Mouse (Mus musculus) embryo, embryonic 11.5 days (tissue): ENCODE data around the gene Trpv4.

Source experiments
- DNase-seq: peaks from one replicate; pipeline ENCODE4 v3.0.0-alpha.2; 2012; ENCODE audit warnings: low read depth, low spot score

Trpv4 gene

DNA sequence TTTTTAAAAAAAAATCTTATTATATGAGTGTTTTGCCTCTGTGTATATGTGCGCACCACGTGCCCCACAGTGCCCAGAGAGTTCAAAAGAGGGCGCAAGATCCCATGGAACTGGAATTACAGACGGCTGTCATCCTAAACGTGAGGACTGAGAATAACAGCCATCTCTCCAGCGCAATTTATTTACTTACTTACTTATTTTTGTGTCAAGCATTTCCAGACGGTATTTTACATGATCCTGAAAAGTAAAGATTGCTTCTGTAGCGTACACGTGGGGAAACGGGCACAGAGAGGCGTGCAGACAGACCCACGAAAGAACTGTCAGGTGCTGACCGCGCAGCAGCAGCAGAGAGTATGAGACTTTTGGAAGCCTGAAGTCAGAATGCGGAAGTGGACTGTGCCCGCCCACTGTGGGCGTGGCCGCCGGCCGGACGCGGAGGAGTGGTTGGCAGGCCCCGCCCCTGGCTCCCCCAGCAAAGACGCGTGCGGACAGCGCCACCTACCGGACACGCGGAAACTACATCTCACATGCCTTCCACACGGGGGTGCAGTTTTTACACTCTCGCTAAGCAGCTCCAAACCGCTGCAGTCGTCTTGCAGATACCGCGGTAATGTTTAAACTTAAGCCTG is 9.1 kb upstream of the Trpv4 start:
- peak; percentile 97 for DNase-seq

DNA sequence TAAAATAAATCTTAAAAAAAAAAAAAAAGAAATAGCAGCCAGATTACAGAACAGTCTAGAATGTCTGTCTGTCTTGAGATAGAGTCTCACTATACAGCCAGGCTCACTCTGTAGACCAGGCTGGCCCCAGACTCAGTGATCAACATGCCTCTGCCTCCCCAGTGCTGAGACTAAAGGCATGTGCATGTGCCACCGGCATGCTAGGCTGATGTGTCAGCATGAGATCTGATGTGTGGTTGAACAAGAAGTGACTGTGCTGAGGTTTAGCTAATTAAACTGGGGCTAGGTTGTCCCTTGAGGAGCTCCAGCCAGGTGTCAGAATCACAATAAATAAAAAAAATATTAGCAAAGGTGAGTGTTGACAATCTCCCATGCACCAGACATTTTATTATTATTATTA is 8.4 kb upstream of the Trpv4 start:
- no peak for DNase-seq

DNA sequence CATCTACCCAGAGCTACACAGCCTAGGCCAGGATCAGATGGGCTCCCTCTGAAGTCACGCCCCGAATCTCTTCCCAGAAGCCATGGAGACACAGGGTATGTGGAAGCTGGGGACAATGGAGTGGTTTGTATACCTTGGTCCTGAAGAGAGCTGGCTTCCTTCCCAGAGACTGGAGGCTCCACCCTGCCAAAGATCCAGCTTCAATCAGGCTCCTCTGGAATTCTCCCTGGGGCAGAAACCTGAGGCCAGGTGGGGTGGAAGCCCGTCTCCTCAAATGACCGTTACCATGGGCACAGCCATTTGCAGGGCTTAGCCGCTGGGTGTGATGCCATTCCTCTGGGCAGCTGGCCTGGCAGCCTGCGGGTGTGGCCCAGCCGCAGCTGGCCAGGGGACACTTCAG is 6.5 kb upstream of the Trpv4 start:
- DNase-seq, result no peak

DNA sequence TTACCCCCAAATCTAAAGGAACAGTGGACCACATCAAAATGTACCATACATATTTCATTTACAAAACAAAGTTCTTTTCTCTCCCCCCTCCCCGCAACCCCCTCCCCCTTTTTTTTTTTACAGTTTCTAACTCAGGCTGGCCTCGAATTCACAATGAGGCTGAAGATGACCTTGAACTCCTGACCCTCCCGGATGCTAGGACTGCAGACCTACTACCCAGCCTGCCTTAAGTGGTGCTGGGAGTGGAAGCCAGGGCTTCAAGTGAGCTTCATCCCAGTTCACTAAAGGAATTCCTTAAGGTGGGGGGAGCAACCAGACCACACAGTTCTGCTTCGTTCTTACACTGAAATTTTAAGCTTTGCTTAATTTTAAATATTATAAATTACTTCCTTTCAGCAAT is 5.9 kb upstream of the Trpv4 start:
- DNase-seq, result no peak

DNA sequence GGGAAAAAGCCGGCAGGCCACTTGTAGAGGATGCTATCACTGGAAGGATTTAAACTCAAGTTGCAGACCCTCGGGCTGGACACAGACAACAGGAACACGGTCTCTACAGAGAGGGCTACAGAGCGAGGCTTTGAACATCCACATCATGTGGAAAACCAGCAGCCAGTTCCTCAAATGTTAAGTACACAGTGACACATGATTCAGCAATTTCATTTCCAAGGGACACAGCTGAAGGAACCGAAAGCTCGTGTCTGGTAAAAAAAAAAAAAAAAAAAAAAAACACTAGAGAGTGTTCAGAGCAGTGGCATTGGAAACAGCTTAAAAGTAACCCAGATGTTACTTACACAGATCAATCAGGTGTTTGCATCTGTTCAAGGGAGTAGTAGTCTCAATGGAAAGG is 2.8 kb upstream of the Trpv4 start:
- no peak for DNase-seq

DNA sequence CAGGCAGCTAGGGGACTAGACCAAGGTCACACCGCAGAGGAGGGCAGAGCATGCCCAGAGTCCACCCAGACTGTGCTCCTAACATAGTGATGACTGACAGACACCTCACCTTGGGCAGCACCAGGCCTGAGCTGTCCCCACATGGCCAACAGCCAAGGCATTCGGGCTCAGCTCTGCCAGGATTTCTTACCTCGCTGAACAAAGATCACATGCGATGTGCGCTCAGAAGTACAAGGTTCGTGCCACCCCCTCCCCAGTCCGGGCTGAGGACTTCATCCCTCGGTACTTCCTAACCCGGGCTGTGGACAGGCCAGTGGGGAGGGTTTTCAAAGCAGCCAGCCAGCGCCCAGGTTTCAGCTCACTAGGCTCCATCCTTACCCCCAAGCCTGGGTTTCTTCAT is 795 bp downstream of the Trpv4 start:
- DNase-seq, result no peak

DNA sequence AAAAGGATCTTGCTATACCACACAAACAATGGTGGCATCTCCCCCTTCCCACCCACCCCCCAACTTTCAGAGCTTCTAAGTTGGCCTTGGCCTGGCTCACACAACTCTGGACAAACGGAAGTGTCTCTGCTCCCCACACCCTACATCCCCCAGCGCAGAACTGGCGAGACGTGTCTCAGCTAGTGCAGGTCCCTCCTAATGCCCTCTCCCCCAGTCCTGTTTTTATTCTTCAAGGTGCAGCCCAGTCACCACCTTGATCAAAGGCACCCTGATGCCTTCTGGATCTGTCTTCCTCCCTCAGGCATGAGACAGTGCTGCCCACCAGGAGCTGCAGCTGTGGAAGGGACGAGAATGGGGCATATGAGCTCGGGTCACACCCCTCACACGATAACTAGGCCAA is 1.9 kb downstream of the Trpv4 start:
- DNase-seq, result no peak

DNA sequence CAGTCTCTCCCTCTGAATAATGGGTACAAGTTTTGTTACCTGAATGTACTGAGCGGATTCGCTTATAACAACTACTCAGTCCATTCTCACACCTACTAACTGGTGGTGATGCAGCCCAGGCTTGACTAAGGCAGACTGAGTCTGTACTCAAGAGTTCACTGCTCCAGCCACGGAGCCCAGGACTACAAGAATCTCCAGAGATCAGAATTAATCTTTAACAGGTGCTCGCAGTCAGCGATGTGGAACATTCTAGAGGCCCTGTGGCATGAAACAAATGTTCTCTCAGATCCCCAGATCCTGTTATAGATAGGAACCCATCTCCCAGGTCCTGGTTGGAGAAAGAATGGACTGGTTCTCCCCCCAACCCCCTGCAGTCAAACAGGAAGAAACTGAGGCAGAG is 2.5 kb downstream of the Trpv4 start:
- DNase-seq, result no peak

DNA sequence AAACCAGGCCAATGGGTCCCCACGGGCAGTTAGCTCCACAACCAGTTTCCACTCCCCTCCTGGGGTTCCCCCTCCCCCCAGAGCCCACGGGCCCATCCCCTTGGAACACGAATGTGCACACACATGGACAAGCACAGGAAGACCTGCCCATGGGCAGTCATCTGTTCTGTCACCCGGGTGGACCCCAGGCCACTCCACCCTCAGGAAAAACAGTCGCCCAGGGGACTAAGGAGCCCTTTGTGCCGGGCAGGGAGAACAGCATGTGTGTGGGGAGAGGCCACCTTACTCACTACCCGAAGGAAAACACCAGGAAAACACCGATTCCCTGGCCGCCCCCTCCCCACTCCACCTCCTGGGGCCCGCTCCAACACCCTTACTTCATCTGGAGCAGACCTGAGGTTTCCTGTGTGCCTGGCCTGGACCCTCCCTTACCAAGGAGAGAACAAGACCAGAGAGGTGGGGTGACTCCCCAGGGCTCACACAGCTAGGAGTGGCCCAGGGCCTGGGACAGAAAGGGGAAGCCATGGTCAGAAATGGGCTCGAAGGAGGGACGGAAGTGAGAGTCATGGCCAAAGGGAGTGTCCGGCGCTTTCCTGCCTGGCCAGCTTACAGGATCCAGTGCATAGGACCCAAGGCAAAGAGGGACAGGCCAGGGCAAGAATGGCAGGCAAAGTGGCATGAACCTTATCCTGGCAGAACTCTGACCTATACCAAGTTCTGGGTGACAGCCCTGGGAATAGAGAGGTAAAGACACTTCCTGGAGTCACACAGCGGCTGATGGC is 4.4 kb downstream of the Trpv4 start:
- DNase-seq, result no peak

DNA sequence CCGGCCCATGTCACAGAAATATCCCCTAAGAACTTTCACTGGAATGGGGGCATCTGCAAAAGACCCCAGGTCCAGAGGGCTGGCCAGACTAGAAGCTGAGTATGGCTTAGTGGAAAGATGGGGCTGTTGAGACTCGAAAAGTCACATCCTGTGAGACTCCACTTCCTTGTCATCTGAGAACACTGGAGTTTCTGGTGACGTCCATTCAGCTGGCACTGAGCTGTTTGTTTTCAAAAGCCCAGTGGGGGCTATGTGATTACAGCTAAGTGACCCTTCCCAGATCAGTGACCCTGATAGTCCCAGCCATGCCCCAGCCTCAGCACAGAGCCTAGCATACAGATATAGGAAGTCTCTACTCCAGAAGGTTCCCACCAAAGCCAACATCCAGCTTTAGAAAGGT is 6.8 kb downstream of the Trpv4 start:
- no peak for DNase-seq

DNA sequence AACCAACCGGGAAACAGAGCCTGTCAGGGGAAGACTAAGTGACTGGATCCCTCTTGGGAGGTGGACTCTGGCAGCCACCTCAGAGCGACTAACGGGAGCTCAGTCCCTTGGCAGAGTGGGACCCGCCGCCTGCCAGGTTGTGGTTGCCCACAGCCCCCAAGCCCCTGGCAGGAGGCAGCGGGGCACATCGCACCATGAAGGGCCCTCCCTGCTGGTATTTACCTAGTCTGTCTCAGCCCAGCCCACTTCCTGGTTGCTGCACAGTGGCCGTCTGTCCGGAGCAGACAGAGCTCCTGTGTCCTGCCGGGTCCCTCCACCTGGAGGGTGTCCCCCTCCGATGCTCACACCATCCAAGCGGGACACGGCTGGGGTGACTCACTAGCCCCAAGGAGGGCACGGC is 7.2 kb downstream of the Trpv4 start:
- DNase-seq, result no peak

DNA sequence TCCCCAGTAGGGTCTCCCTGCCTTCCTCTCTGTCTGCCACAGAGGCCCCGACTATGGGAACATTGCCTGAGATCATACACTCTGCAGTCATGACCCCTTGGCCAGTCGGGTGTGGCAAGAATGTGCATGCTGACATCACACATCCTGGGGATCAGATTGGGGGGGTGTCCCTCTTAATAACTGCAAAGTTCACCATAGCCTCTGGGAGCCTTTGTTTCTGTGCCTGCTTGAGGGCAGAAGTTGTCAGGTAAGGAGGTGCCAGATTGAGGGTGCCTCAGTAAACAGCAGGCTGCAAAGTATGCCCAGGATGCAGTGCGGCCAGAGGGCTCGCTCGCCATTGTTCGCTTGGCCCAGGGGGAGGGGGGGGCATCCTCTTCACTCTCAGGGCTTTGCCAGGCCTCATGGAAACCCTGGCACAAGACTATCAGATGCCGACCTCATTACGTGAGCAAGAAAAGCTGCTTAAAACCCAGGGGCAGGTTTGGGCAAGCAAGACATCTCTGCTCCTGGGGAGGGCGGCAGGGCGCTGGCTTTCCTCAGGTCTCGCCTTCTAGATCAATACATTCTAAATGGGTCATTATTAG is 9.4 kb downstream of the Trpv4 start:
- DNase-seq, result no peak

DNA sequence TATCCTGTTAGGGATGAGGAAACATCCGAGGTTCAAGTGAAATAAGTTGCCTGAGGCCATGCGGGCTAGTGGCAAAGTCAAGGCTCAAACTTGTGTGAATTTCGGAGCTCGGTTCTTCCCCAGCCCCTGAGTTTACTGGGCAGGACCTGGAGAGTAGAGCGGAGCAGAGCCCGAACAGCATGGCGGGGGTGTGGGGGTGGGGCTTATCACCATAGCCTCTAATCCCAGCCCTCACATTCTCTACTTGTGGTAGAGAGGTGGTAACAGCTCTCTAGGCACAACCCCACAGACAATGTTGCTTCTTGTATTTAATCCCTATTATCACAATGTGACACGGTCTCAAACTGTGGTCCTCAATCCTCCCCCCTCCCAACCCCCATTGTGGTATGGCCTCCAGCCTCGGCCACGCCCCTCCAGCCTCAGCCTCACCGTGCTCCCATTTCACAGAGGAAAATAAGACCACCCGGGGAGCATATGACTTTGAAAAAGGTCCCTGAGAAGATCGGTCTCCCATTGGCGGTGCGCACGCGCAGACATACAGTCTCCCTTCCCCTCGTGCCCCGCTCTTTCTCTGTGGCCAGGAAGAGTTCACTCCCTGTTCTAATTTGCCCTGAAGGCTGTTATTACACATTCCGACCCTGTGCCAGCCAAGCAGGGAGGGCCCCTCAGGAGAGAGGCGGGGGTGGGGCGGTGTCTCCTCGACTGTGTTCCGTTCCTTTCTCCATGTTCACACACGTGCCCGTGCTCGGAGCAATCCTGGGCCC is 10.8 kb downstream of the Trpv4 start:
- DNase-seq, result no peak

DNA sequence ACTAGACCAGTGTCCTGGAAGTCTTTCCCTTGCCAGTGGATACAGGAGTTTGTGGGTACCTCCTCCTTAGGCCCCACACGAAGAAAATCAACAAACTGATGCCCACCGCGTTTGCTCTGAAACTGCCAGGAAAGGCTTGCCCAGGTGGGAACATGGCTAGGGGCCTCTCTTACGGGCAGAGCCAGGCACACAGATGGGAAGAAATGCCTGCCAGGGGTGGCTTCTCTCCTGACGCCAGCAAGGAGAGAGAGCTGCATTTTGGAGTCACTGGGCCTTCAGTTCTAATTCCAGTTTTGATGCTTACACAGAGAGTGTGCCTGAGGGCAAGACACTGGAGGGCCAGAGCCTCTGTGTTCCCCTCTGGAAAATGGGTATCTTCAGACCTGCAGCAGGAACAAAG is 12.3 kb downstream of the Trpv4 start:
- DNase-seq, result no peak

DNA sequence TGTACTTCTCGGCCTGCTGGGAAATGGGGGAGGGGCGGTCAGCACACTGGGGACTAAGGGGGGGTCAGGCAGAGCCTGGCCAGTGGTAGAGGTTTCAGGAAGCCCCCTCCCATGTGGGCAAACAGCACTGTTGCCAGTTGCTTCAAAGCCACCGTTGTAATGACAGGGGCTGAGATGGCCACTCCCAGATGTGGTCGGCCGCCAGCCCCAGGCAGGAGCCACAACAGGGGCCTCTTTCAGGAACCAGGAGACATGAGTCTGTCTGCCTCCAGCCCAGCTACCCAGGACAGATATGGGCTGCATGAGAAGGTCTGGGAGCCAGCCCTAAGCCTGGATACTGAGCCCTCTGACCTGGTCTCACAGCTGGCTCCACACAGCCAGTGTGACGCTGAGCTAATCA is 13.3 kb downstream of the Trpv4 start:
- no peak for DNase-seq

DNA sequence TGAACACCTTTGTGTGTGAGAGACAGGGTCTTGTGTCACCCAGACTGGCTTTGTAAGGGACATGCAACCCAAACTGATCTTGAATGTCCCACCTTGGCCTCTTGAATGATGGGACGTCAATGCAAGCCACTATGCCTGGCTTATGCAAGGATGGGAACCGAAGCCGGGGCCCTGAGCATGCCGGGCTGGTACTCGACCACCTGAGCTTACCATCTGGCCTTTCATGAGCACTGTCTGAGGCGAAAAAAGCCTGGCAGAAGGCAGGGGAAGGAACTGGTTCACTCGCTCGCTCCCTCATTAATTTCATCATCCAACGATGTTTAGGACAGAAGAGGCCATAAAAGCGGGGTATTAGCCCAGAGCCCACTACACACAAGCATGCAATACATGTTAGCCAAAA is 17.4 kb downstream of the Trpv4 start:
- DNase-seq, result no peak

DNA sequence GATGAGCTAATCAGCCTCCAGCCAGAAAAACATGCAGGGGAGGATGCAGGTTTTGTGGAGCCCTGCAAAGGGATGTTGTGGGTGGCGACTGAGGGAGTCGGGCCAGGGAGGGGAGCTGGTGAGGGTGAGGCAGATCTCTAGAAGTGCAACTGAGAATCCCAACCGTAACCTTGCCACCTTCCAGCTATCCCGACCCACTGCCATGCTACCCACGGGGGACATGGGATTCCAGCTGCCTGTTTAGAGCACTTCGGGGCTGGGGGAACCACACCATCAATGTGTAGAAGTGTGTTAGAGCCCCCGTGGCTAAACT is 18.6 kb downstream of the Trpv4 start:
- no peak for DNase-seq

DNA sequence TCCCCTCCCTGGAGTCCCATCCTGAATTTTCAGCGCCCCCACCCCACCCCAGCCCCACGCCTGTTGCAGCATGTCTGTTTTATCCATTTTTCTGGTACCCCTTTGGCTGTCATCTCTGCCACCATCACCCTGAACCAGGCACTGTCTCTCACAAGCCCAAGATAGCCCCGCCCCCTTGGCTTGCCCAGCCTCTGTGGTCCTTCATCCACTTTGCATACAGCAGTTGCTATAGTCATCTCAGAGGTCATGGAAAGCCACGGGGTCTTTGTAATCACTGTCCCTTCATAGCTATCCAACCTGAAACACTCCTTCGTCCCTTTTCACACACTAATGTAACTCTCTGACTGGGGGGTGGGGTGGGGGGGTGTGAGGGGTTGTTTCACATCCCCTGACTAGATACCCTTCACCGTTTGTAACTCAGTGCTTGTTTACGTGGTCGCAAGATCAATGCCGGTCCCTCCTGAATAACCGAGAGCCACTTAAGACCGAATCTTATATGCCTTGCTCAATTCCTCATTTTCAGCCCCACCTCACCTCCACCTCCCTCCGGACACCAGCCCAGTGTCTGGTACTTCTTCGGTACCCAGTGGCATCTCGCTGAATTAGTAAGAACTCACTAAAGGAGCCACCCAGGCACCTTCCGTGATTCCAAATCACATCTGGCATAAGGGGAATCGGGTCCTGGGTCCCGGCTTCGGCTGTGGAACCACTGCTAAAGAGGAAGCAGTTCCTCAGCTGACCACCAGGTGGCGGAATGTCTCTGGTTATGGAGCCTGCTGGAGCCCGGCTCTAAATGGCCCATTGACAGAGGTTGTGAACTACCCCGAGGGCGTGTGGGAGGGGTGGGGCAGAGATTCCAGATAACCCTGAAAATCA is 19.2 kb downstream of the Trpv4 start:
- peak; percentile 81 for DNase-seq

DNA sequence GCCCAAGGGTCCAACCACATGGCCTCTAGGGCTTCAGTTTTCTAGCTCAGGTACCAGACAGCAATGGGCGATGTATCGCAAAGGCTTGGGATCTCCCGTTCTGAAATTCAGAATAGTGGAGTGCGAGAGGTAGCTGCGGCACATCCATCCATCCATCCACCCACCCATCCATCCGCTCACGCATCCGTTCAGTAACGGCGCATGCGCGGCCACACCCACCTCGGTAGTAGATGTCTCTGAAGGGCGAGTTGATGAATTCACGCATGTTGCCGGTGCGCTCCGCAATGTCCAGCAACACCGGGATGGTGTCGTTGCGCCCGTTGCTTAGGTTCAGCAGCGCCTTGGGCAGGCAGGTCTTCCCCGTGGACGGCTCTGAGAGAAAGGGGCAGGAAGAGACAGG is 22.1 kb downstream of the Trpv4 start:
- no peak for DNase-seq

DNA sequence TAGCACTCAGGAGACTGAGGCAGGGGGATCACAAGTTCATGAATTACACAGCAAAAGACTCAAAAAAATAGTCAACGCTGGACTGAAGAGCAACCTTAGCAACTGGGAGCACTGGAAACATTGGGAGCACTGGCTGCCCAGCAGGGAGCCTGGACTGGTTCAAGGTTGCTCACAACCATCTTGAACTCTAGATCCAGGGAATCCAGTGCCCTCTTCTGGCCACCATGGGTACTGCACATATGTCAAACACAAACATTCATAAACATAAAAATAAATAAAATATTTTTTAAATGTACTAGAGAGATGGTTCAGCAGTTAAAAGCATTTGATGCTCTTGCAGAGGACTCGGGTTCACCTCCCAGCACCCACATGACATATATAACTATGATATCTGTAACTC is 26.9 kb downstream of the Trpv4 start:
- DNase-seq, result no peak

DNA sequence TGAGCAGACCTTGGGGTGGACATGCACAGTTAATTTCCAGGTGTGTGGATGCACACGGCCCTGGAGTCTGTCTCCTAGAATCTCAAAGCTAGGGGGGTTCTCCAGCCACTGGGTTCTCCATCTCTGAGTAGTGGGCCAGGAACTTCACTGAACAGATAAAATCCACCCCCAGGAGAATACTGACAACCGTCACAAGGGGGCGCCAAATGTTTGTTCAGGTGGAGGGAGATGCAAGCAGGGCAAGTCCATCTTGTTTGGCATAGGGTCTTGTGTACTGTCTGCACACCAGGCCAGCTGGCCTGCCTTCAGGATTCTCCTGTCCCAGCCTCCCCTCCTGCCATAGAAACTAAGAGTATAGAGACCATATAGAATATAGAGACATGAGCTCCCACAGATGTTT is 32.6 kb downstream of the Trpv4 start:
- DNase-seq, result peak; percentile 55

DNA sequence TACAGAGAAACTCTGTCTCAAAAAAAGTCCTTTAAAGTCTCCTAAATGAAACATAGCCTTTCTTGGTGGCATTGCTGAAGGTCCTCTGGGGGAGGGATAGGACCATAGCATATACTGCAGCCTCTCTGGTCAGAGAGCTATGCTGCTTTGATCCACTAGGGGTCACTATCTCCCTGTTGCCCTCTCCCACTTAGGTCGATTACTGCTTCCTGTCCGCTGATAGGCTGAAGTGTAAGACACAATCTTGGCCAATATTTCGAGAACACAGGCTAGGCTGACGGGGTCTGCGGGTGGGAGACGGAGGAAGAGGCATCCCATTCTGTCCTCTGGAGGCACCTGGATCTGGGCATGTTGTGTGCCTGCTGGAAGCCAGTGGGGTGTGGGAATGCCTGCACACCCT is 37.9 kb downstream of the Trpv4 start:
- no peak for DNase-seq
